Mouse (Mus musculus): ENCODE data around the gene Tnfaip2. TPM values are rescaled to one million over a fixed set of nuclear protein-coding genes. Genes with fewer than 3 reads are reported as not detected.

Gene Tnfaip2
- polyA plus RNA-seq, 1 experiment from 2014 or later = 1.1 TPM

DNA sequence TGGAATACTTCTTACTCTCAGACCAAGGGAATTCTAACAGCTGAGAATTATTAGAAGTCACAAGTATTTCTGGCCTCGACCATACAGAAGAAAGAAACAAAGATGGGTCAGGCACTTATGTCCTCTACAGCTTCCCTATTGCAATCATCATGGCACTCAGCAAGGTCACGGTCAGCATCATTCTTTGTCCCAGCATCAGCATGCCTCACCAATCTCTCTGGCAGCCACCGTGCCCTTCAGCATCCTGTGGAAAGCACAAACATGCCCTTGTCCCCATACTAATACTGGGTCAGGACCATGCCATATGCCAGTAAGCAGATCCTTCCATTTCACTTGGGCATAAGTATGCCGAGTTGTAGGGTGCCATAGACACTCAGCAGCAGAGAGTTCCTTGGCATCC lies 52.7 kb downstream of the Tnfaip2 start:
- Histone ChIP-seq H3K27ac (ENCODE audit: low read depth, low read length) (no peak overlapping the region), H3K9ac (ENCODE audit: low read length) (no peak overlapping the region), H3K27me3 (replicated peaks; ENCODE audit: control insufficient read depth, insufficient read depth, low read length) (no peaks in the 10 kb centered on the region), H3K4me1 (ENCODE audit: control insufficient read depth, insufficient read depth, low read length) (no peaks in the 10 kb centered on the region), H3K4me2 (ENCODE audit: low read length) (no peak overlapping the region), H3K4me3 (ENCODE audit: low read depth, low read length) (no peak overlapping the region), H3K36me3 (ENCODE audit: control insufficient read depth, insufficient read depth, low read length) (no peaks in the 10 kb centered on the region), H3K9me3 (replicated peaks; ENCODE audit: control insufficient read depth, low read length) (no peaks in the 10 kb centered on the region)
- WGBS = 78% methylated on average over 4 of the region's 4 CpGs
- no peak for DNase-seq (ENCODE audit: low spot score)
- ATAC-seq = no peak

DNA sequence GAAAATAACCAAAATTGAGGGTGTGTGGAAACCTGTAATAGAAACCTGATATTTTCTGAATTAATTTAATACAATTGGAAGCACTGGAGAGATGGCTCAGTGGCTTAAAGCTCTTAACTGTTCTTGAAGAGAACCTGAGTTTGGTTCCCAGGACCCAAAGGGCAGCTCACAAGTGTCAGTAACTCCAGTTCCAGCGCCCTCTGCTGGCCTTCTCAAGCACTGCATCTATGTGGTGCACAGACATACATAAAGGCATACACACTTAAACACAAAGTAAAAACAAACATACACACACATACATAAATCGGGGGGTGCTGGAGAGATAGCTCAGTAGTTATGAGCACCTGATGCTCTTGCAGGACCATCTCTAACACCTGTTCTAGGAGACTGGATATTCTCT lies 54.8 kb downstream of the Tnfaip2 start:
- DNase-seq (ENCODE audit: low spot score) = no peak

DNA sequence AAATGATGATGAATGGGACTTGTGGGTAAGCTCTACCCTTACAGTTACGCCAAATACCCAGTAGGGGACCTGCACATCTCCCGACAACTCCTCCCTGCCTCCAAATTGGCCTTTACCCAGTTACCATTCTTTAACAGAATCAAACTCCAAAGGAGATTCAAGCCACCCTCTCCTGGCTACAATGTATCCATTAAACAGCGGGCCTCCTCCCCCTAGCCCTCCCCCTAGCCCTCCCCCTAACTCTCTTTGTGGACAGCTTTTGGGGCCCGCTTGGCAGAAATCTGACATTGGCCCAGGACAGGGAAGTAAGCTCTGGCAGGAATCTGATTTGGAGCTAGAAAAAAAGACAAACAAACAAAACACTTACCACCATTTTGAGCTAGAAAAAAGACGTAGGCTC lies 57.3 kb downstream of the Tnfaip2 start:
- Histone ChIP-seq H3K27me3 (replicated peaks; ENCODE audit: control insufficient read depth, insufficient read depth, low read length) (no peaks in the 10 kb centered on the region), H3K4me2 (ENCODE audit: low read length) (no peak overlapping the region), H3K9me3 (replicated peaks; ENCODE audit: control insufficient read depth, low read length) (no peaks in the 10 kb centered on the region), H3K36me3 (ENCODE audit: control insufficient read depth, insufficient read depth, low read length) (no peaks in the 10 kb centered on the region), H3K4me1 (ENCODE audit: control insufficient read depth, insufficient read depth, low read length) (peaks cover 6% of the 10 kb centered on the region), H3K9ac (ENCODE audit: low read length) (no peak overlapping the region), H3K27ac (ENCODE audit: low read depth, low read length) (no peak overlapping the region), H3K4me3 (ENCODE audit: low read depth, low read length) (no peak overlapping the region)
- DNase-seq (ENCODE audit: low spot score) (peak; percentile 56), ATAC-seq (no peak)
- whole genome bisulfite sequencing = 31% methylated on average over 5 of the region's 5 CpGs

More for the DNA sequence above, 54.8 kb downstream of the Tnfaip2 start:
- Histone ChIP-seq H3K27ac (ENCODE audit: low read depth, low read length) (no peak overlapping the region), H3K9me3 (replicated peaks; ENCODE audit: control insufficient read depth, low read length) (no peaks in the 10 kb centered on the region), H3K9ac (ENCODE audit: low read length) (no peak overlapping the region), H3K4me2 (ENCODE audit: low read length) (no peak overlapping the region), H3K4me3 (ENCODE audit: low read depth, low read length) (no peak overlapping the region), H3K36me3 (ENCODE audit: control insufficient read depth, insufficient read depth, low read length) (no peaks in the 10 kb centered on the region), H3K27me3 (replicated peaks; ENCODE audit: control insufficient read depth, insufficient read depth, low read length) (no peaks in the 10 kb centered on the region), H3K4me1 (ENCODE audit: control insufficient read depth, insufficient read depth, low read length) (peaks cover 6% of the 10 kb centered on the region; the same call in 1 of the 2 replicates)
- 51% methylated on average over 2 of the region's 2 CpGs for WGBS
- no peak for ATAC-seq

DNA sequence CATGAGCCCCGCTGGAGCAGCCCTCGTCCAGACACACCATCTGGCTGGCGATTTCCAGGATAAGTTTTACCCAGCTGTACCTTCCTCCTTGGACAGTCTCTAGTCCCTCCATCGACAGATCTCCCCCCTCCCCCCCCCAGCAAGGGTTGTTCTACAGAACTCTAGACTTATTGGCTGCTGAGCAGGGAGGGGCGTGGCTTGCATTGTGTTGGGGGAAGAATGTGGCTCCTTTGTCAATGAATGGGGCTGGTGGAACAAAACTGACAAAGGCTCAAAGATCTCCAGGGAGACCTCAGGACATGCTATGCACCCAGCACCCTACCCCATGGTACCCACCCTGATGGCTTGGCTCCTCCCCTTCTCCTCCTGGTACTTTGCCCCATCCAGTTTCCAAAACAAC lies 58.5 kb downstream of the Tnfaip2 start:
- Histone ChIP-seq H3K36me3 (ENCODE audit: control insufficient read depth, insufficient read depth, low read length) (no peaks in the 10 kb centered on the region), H3K27ac (ENCODE audit: low read depth, low read length) (no peak overlapping the region), H3K4me1 (ENCODE audit: control insufficient read depth, insufficient read depth, low read length) (peaks cover 9% of the 10 kb centered on the region), H3K4me2 (ENCODE audit: low read length) (peak overlapping the region; percentile 20; the same call in 1 of the 2 replicates), H3K9ac (ENCODE audit: low read length) (no peak overlapping the region), H3K9me3 (replicated peaks; ENCODE audit: control insufficient read depth, low read length) (no peaks in the 10 kb centered on the region), H3K4me3 (ENCODE audit: low read depth, low read length) (no peak overlapping the region), H3K27me3 (replicated peaks; ENCODE audit: control insufficient read depth, insufficient read depth, low read length) (no peaks in the 10 kb centered on the region)
- WGBS = 18% methylated on average over 5 of the region's 5 CpGs
- ATAC-seq (peak; percentile 53; the same call in 1 of the 2 replicates), DNase-seq (ENCODE audit: low spot score) (peak; percentile 62)

DNA sequence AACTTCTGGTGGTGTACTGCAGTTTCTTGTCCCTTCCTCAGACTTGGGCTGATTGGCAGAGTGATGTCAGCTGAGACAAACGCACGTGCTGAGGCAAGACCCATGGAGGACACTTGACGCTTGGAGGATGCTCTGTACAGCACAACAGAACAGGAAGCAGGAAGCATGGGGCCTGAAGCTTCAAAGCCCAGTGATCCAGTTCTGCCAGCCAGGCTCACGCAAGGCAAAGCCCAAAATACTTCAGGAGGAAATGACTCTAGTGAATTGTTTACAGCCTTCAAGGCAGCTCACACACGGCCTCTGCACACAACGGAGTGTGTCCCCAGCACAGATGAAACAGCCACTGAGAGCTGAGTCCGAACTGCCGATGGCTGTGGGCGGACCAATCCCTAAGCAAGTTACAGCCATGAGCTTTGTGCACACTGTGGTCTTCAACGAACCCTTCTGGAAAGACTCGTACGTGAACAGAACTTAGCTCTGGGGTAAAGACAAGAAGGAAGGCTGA lies 60.8 kb downstream of the Tnfaip2 start:
- H3K9ac ChIP-seq (ENCODE audit: low read length) = no peak overlapping the region
- H3K27me3 ChIP-seq (replicated peaks; ENCODE audit: control insufficient read depth, insufficient read depth, low read length) = no peaks in the 10 kb centered on the region
- no peak overlapping the region for H3K4me3 ChIP-seq (ENCODE audit: low read depth, low read length)
- no peak for ATAC-seq
- H3K4me1 ChIP-seq (ENCODE audit: control insufficient read depth, insufficient read depth, low read length) = peaks cover 9% of the 10 kb centered on the region
- H3K4me2 ChIP-seq (ENCODE audit: low read length) = no peak overlapping the region
- no peaks in the 10 kb centered on the region for H3K36me3 ChIP-seq (ENCODE audit: control insufficient read depth, insufficient read depth, low read length)
- no peak overlapping the region for H3K27ac ChIP-seq (ENCODE audit: low read depth, low read length)
- DNase-seq (ENCODE audit: low spot score) = no peak
- H3K9me3 ChIP-seq (replicated peaks; ENCODE audit: control insufficient read depth, low read length) = no peaks in the 10 kb centered on the region
- WGBS = 91% methylated on average over 12 of the region's 12 CpGs

DNA sequence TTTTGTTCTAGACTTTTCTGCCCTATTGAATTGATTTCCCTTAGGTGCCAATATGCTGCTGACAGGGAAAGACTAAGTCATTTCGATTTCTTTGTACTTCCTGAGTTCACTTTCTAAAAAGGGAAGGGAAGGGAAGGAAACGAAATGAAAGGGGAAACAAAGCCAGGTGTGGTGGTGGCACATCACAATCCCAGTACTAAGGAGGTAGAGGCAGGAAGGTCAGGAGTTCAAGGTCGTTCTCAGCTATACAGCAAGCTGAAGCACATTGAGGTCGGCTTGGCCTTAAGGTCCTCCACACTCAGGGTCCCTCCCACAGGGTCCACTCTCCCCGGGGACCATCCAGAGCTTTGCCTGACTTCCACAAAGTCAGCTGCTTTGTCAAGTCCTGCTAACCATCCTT lies 61.3 kb downstream of the Tnfaip2 start:
- H3K9ac ChIP-seq (ENCODE audit: low read length) = no peak overlapping the region
- no peaks in the 10 kb centered on the region for H3K9me3 ChIP-seq (replicated peaks; ENCODE audit: control insufficient read depth, low read length)
- H3K4me1 ChIP-seq (ENCODE audit: control insufficient read depth, insufficient read depth, low read length) = peaks cover 9% of the 10 kb centered on the region
- H3K4me2 ChIP-seq (ENCODE audit: low read length) = no peak overlapping the region
- DNase-seq (ENCODE audit: low spot score) (no peak), ATAC-seq (no peak)
- H3K36me3 ChIP-seq (ENCODE audit: control insufficient read depth, insufficient read depth, low read length) = no peaks in the 10 kb centered on the region
- H3K27ac ChIP-seq (ENCODE audit: low read depth, low read length) = no peak overlapping the region
- H3K4me3 ChIP-seq (ENCODE audit: low read depth, low read length) = no peak overlapping the region
- WGBS = 81% methylated on average over 5 of the region's 5 CpGs
- no peaks in the 10 kb centered on the region for H3K27me3 ChIP-seq (replicated peaks; ENCODE audit: control insufficient read depth, insufficient read depth, low read length)

Other genes starting within 250 kb of the Tnfaip2 start
- gene Amn, start 171.4 kb upstream of the Tnfaip2 start, polyA plus RNA-seq (2014; fragmentation: Nextera tagmentation; extraction: Ambion mirVana) = 1.9 and 2.9 TPM in 2 replicates
- gene Cdc42bpb, start 64.8 kb upstream of the Tnfaip2 start, polyA plus RNA-seq (2014; fragmentation: Nextera tagmentation; extraction: Ambion mirVana) = 28.8 and 34.6 TPM in 2 replicates
- gene Lbhd2, start 35.7 kb upstream of the Tnfaip2 start, polyA plus RNA-seq (2014; fragmentation: Nextera tagmentation; extraction: Ambion mirVana) = 2.4 and 2.8 TPM in 2 replicates
- 2.2 and 2.7 TPM in 2 replicates for gene Exoc3l4, start 25.5 kb upstream of the Tnfaip2 start, polyA plus RNA-seq (2014; fragmentation: Nextera tagmentation; extraction: Ambion mirVana)
- gene Gm266, start 43.4 kb downstream of the Tnfaip2 start, polyA plus RNA-seq (2014; fragmentation: Nextera tagmentation; extraction: Ambion mirVana) = 0.84 and 0.99 TPM in 2 replicates
- 452 and 491 TPM in 2 replicates for gene Eif5, start 95.5 kb downstream of the Tnfaip2 start, polyA plus RNA-seq (2014; fragmentation: Nextera tagmentation; extraction: Ambion mirVana)
- gene Mark3, start 132.1 kb downstream of the Tnfaip2 start, polyA plus RNA-seq (2014; fragmentation: Nextera tagmentation; extraction: Ambion mirVana) = 56.3 and 58.4 TPM in 2 replicates
- 1,532 and 1,552 TPM in 2 replicates for gene Ckb, start 229.9 kb downstream of the Tnfaip2 start, polyA plus RNA-seq (2014; fragmentation: Nextera tagmentation; extraction: Ambion mirVana)
- 5.8 and 7.8 TPM in 2 replicates for gene Trmt61a, start 235.6 kb downstream of the Tnfaip2 start, polyA plus RNA-seq (2014; fragmentation: Nextera tagmentation; extraction: Ambion mirVana)

All from forebrain, embryonic 14.5 days (tissue).